Mouse (Mus musculus) layer of hippocampus, adult 2 months (tissue): ENCODE results near the gene Cox6b1. TPM values are rescaled to one million over a fixed set of nuclear protein-coding genes. Genes with fewer than 3 reads are reported as not detected.
A peak's percentile ranks its signal among the peaks of the same experiment; 100 is the strongest.

Experiments
- DNase-seq, 2 experiments: peaks; one replicate each; pipeline ENCODE4 v3.0.0; 2022; ENCODE audit warnings: low spot score in 2 of 2
- H3K27ac ChIP-seq: fragments of 200-600 bp; 2 replicates; pipeline ENCODE4 v1.8.1; 2022
- H3K4me3 ChIP-seq: fragments of 200-600 bp; 2 replicates; pipeline ENCODE4 v1.8.1; 2022; ENCODE audit warnings: mild to moderate bottlenecking
- CTCF ChIP-seq: fragments of 200-600 bp; conservative IDR thresholded peaks from 2 replicates; pipeline ENCODE4 v1.8.1; 2022; ENCODE audit warnings: antibody characterized with exemption, mild to moderate bottlenecking, moderate library complexity
- total RNA-seq, 2 experiments: library from RNA; stranded (reverse); gene quantifications; 2 replicates each; pipeline ENCODE4 v1.2.3; 2021

Gene Cox6b1
- total RNA-seq, 2 experiments from 2014 or later: 552 to 568 TPM

DNA sequence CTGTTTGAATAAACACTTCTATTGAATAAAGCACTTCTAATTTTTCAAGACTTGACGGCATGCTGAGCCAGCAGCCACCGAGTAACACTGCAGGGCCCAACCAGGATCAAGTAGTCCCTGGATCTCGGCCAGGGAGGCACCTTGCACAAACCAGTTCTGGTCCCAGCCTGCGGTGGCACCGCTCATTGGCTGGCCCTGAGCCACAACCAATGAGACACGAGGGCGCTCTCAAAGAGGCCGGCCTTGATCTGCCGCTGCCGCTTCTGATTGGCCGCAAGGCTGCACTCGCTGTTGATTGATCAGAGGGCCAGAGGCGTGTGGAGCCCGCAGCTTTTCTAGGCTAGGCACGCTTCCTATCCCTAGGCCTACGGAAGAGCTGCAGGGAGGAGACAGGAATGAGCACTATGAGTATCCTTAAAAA, 26.0 kb downstream of the Cox6b1 start:
- TF ChIP-seq CTCF: no peak
- Histone ChIP-seq H3K4me3 (peak overlapping the region; percentile 38), H3K27ac (no peak overlapping the region)
- DNase-seq: peak; percentile 88 to 92

- Histone ChIP-seq H3K4me3 (peak within 1 kb of the TSS; percentile 38), H3K27ac (no peak within 1 kb of the TSS)
- no peak for TF ChIP-seq CTCF
- no peak for DNase-seq
Observed at GRCm38 (mm10) chr7:30598786-30599185, 27.2 kb downstream of the Cox6b1 start, which contains the start of gene Zbtb32. TSS of gene Zbtb32 (minus strand) at chr7:30598909.

DNA sequence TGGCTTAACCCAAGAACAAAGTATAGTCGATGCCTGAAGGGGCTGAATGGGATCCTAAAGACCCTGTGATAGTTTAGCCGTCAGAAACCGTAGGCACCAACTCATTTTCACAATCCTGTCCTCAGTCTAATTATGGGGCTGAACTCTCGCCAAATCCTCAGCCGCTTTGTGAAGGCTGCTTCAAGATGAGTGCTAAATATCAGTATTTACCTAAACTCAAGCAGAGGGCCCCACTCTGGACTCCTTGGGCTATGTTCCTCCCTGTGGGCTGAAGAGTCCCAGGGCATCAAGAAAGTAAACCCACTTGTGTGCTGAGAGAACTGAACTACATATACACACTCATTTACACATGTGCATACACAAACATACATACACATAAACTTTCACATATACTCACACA, 29.1 kb downstream of the Cox6b1 start:
- H3K27ac ChIP-seq: no peak overlapping the region
- TF ChIP-seq CTCF: no peak
- H3K4me3 ChIP-seq: no peak overlapping the region
- no peak for DNase-seq

GRCm38 (mm10) chr7:30596093-30596492, 29.9 kb downstream of the Cox6b1 start:
- Histone ChIP-seq H3K27ac (no peak overlapping the region), H3K4me3 (no peak overlapping the region)
- no peak for TF ChIP-seq CTCF
- DNase-seq: no peak

- Histone ChIP-seq H3K4me3 (no peak overlapping the region), H3K27ac (no peak overlapping the region)
- TF ChIP-seq CTCF: no peak
- no peak for DNase-seq
Observed at GRCm38 (mm10) chr7:30594510-30595024, 31.4 kb downstream of the Cox6b1 start.

GRCm38 (mm10) chr7:30593579-30594509, 32.1 kb downstream of the Cox6b1 start:
- H3K27ac ChIP-seq: no peak overlapping the region
- TF ChIP-seq CTCF: no peak
- H3K4me3 ChIP-seq: no peak overlapping the region
- DNase-seq: no peak

- DNase-seq: no peak
- no peak for TF ChIP-seq CTCF
- Histone ChIP-seq H3K27ac (no peak overlapping the region), H3K4me3 (no peak overlapping the region)
Observed at GRCm38 (mm10) chr7:30592772-30593423, 33.1 kb downstream of the Cox6b1 start.

GRCm38 (mm10) chr7:30591605-30591951, 34.4 kb downstream of the Cox6b1 start:
- TF ChIP-seq CTCF: no peak
- Histone ChIP-seq H3K27ac (no peak overlapping the region), H3K4me3 (no peak overlapping the region)
- no peak for DNase-seq

DNA sequence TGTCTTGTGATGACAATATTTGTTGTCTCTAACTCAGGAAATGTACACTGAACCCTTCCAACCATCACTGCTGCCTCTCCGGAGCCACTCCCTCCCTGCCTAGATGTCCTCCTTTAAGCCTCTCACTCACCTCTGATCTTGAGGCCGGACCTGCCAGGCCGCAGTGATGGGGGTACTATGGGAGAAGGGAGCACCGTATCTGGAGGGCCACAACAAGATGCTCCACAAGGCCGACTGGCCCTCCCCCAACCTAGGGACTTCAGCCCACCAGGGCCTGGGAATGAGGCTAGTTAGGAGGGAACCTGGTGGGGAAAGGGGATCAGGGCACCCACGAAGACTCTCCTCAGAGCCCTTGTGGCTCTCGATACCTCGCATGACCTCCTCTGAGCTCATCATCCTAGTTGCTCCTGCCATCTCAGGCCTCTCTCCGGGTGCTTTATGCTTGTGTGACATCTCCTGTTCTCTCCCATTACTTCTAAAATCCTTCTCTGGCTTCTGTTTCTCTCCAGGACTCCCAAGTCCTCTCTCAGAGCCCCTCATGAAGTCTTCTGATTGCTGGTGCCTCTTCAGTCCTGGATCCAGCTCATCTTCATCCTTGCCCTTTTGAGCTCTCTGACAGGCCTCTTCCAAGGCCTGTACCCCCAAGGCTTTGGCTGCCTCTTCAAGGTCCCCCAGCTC, 34.9 kb downstream of the Cox6b1 start:
- Histone ChIP-seq H3K4me3 (no peak overlapping the region), H3K27ac (no peak overlapping the region)
- no peak for TF ChIP-seq CTCF
- DNase-seq: no peak

GRCm38 (mm10) chr7:30589435-30590301, 36.3 kb downstream of the Cox6b1 start:
- H3K4me3 ChIP-seq: peak overlapping the region; percentile 90
- H3K27ac ChIP-seq: peak overlapping the region; percentile 96
- peak; percentile 71 to 84 for DNase-seq
- TF ChIP-seq CTCF: peak; percentile 94

GRCm38 (mm10) chr7:30588676-30589434, 37.1 kb downstream of the Cox6b1 start, which contains the start of gene Kmt2b:
TSS of gene Kmt2b (minus strand) at chr7:30588726.
- no peak for TF ChIP-seq CTCF
- H3K4me3 ChIP-seq: peak within 1 kb of the TSS; percentile 90

More at GRCm38 (mm10) chr7:30588676-30589434, 37.1 kb downstream of the Cox6b1 start, which contains the start of gene Kmt2b:
- peak; percentile 94 to 97 for DNase-seq
- peak within 1 kb of the TSS; percentile 96 for H3K27ac ChIP-seq
